In the genomic region with DNA sequence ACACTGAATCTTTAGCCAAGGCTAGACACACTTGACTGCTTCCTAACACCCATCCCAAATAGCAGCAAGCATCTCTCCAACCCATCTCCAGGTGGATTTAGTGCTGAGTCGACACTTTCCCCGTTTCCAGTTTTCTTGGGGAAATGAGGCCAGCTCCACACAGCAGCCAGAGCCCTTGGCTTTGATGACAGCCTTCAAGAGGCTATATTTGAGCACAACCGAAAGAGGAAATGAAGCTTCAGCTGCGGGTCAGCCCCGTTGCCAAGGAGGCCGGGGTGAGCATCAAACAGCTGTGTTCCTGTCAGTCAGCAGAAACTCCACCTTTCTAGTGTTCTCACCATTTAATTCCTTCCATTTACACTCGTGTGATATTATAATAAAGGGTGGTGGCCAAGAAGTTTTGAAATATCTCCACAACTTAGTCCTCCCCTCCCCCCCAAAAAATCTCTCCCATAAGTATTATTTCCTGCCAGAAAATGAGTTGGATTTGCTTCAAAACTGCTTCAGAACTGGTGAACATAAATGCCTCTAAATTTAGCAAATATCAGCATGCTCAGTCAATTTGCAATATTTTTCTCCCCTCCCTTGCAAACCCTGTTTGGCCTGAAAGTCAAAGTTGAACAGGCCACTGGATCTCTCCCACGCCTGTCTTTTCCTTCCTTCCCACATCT, we compare ENCODE assay signal across 7 mouse cellular contexts.
DNase-seq lines count a peak whose midpoint lies in the region; ATAC-seq and TF ChIP-seq lines count a peak whose summit lies in the region.

No protein-coding gene starts in this region.

- no peaks in the 10 kb centered on the region for H3K36me3 ChIP-seq in ES-E14 (ENCODE audit: control insufficient read depth, insufficient read depth, low read length, poor library complexity, severe bottlenecking)
- H3K36me3 ChIP-seq in lung, embryonic 16.5 days (ENCODE audit: control insufficient read depth, insufficient read depth, low read length), result no peaks in the 10 kb centered on the region
- H3K36me3 ChIP-seq in stomach, embryonic 15.5 days, result no peaks in the 10 kb centered on the region

- no peak overlapping the region; the same call in 1 of the 2 replicates for H3K4me2 ChIP-seq in lung, embryonic 16.5 days (ENCODE audit: low read depth, low read length)
- H3K4me2 ChIP-seq in stomach, embryonic 15.5 days, result no peak overlapping the region

- no peaks in the 10 kb centered on the region for H3K4me1 ChIP-seq in ES-E14 (ENCODE audit: control insufficient read depth in 2 of 2, insufficient read depth in 2 of 2, low read length in 2 of 2, poor library complexity in 1 of 2)
- peaks cover 22% of the 10 kb centered on the region for H3K4me1 ChIP-seq in lung, embryonic 16.5 days (replicated peaks; ENCODE audit: control insufficient read depth, insufficient read depth, low read length)
- peaks cover 8% of the 10 kb centered on the region; the same call in 1 of the 2 replicates for H3K4me1 ChIP-seq in stomach, embryonic 15.5 days

- DNase-seq in ES-E14 (ENCODE audit: low read depth, low spot score), result no peak
- DNase-seq in adrenal gland, postnatal 10 days, result peak; percentile 44
- DNase-seq in heart, postnatal 25 days (ENCODE audit: low spot score), result peak; percentile 75
- no peak for DNase-seq in urinary bladder, adult 2 months (ENCODE audit: low spot score)

- in situ Hi-C loops in ES-E14 (cut with MboI; ENCODE audit: low sequenced_read_pairs in 2 of 2, unreplicated experiment in 2 of 2), result no loop called here

- no peak overlapping the region for H3K4me3 ChIP-seq in ES-E14 (ENCODE audit: insufficient read depth in 1 of 2, low read depth in 1 of 2, low read length in 2 of 2, poor library complexity in 1 of 2, severe bottlenecking in 1 of 2)
- H3K4me3 ChIP-seq in lung, embryonic 16.5 days (ENCODE audit: low read length), result no peak overlapping the region
- H3K4me3 ChIP-seq in stomach, embryonic 15.5 days (replicated peaks), result no peak overlapping the region

- no peak overlapping the region for H3K9ac ChIP-seq in ES-E14 (ENCODE audit: insufficient read depth, low read depth, low read length, poor library complexity, severe bottlenecking)
- no peak overlapping the region for H3K9ac ChIP-seq in lung, embryonic 16.5 days (ENCODE audit: low read length)
- H3K9ac ChIP-seq in stomach, embryonic 15.5 days, result no peak overlapping the region

- no peaks in the 10 kb centered on the region for H3K27me3 ChIP-seq in lung, embryonic 16.5 days (ENCODE audit: control insufficient read depth, insufficient read depth, low read depth, low read length)
- no peaks in the 10 kb centered on the region for H3K27me3 ChIP-seq in stomach, embryonic 15.5 days (replicated peaks)

- WGBS in lung, embryonic 16.5 days, result 25% methylated on average over 8 of the region's 8 CpGs
- 56% methylated on average over 8 of the region's 8 CpGs for WGBS in stomach, embryonic 15.5 days

- no peak overlapping the region for H3K27ac ChIP-seq in ES-E14 (ENCODE audit: insufficient read depth, low read depth, low read length, poor library complexity, severe bottlenecking)
- peak overlapping the region; percentile 93 for H3K27ac ChIP-seq in lung, embryonic 16.5 days (ENCODE audit: low read length)
- peak overlapping the region; percentile 36; the same call in 1 of the 2 replicates for H3K27ac ChIP-seq in stomach, embryonic 15.5 days

- intact Hi-C loops in heart, postnatal 25 days (cut with DNase I), result loop anchor here (1.0 to 10.0 kb wide), 6 partner anchors 52 to 335 kb away; no protein-coding TSS in a partner anchor

- ATAC-seq in lung, embryonic 16.5 days (ENCODE audit: low read depth), result peak; percentile 82
- peak; percentile 14; the same call in 1 of the 2 replicates for ATAC-seq in stomach, embryonic 15.5 days (ENCODE audit: insufficient read depth, low FRiP score, low read depth)
- no peak for ATAC-seq in erythroid progenitor cell, adult 5-6 weeks (replicated peaks; ENCODE audit: low FRiP score, poor library complexity, severe bottlenecking)

- H3K9me3 ChIP-seq in ES-E14 (ENCODE audit: control insufficient read depth, insufficient read depth, low read depth, low read length), result no peaks in the 10 kb centered on the region
- H3K9me3 ChIP-seq in lung, embryonic 16.5 days (ENCODE audit: control insufficient read depth, low read length), result peaks cover 3% of the 10 kb centered on the region; the same call in 1 of the 2 replicates
- no peaks in the 10 kb centered on the region for H3K9me3 ChIP-seq in stomach, embryonic 15.5 days

TF ChIP-seq in ES-E14, 5 proteins besides CTCF, POLR2A, EP300 and RAD21:
- no peak for TF ChIP-seq ZNF384 (IDR thresholded peaks at IDR 0.05; ENCODE audit: low read depth, low read length)
- TF ChIP-seq MAFK (IDR thresholded peaks at IDR 0.05; ENCODE audit: insufficient read depth, low read depth, low read length), result peak; percentile 90

Comparison
In these comparisons a context has a peak if more than half of its experiments do, and no peak if none do; other contexts are left out.
1. DNase-seq: peak in adrenal gland, postnatal 10 days (single experiment) and heart, postnatal 25 days (single experiment); none in ES-E14 (single experiment) and urinary bladder, adult 2 months (single experiment).